Mouse (Mus musculus) cerebellum, adult 11-12 months (tissue): ENCODE results near the gene Olfr374.

Experiments
- DNase-seq: peaks from one replicate; pipeline ENCODE4 v3.0.0; 2022

Gene Olfr374

GRCm38 (mm10) chr8:72136302-72136978 is 29.6 kb downstream of the Olfr374 start:
- DNase-seq, result peak; percentile 46

- no peak for DNase-seq
Observed at GRCm38 (mm10) chr8:72137431-72137830, 30.6 kb downstream of the Olfr374 start.

DNA sequence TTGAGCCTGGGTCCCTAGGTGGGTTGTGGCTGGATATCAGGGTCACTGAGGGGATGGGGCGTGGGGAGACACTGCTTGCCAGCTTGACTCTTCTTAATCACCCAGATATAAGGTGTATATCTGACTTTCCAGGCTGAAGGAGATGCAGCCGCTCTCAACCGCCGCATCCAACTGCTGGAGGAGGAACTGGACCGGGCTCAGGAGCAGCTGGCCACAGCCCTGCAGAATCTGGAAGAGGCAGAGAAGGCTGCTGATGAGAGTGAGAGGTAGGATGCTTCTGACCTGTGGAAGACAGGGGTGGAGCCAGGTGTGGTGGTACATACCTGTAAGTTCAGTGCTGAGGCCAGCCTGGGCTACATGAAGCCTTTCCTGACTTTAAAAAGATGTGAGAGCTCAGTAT is 31.6 kb downstream of the Olfr374 start:
- DNase-seq, result no peak

DNA sequence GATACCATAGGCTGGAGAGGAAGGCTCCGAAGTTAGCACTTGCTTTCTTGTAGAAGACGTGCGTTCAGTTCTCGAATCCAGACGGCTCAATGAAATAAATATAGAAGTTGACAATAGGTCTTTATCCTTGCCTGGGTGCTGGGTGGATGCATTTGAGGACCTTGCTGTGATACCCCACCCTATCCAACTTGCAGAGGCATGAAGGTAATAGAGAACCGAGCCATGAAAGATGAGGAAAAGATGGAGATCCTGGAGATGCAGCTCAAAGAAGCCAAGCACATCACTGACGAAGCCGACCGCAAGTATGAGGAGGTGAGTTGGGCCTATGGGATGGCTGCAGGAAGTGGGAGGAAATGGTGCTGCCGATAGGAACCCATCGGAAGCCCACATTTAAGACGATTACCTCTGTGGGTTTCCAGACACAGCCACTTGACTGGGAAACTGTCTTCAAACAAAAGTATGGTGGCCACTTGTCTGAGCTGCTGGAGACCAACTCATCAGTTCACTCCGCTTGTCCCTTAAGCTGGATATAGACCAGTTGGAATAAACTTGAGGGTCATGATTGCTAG is 36.5 kb downstream of the Olfr374 start:
- DNase-seq, result no peak

DNA sequence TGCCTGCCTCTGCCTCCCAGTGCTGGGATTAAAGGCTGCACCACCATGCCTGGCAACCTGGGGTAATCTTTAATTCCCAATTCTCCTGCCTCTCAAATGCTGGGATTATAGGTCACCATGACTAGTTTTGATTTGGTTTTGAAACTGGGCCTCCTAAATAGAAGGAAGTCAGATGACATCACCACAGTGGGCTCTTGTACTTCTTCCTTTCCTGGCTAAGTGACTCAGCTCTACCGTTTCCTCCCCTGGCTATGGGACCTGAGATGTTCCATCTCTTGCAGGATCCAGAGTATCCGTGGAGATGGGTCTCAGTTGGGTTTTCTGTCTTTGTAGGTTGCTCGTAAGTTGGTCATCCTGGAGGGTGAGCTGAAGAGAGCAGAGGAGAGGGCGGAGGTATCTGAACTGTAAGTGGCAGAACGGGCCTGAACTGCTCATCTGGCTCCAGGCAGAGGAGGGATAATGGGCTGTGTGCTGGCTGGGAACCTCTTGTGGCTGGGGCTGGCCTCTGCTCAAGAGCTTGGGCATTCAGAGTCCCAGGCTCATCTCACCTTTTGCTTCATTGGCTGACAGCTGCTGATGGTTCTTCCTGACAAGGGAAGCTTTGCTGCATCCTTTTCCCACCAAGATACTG is 37.6 kb downstream of the Olfr374 start:
- no peak for DNase-seq

- DNase-seq, result no peak
Observed at GRCm38 (mm10) chr8:72145511-72145910, 38.7 kb downstream of the Olfr374 start.

GRCm38 (mm10) chr8:72146056-72146455 is 39.2 kb downstream of the Olfr374 start:
- no peak for DNase-seq

GRCm38 (mm10) chr8:72146556-72146955 is 39.7 kb downstream of the Olfr374 start:
- DNase-seq, result no peak

- no peak for DNase-seq
Observed at GRCm38 (mm10) chr8:72147266-72147665, 40.4 kb downstream of the Olfr374 start.

GRCm38 (mm10) chr8:72149056-72149455 is 42.2 kb downstream of the Olfr374 start:
- DNase-seq, result no peak

GRCm38 (mm10) chr8:72151418-72152078 is 44.7 kb downstream of the Olfr374 start:
- DNase-seq, result no peak

DNA sequence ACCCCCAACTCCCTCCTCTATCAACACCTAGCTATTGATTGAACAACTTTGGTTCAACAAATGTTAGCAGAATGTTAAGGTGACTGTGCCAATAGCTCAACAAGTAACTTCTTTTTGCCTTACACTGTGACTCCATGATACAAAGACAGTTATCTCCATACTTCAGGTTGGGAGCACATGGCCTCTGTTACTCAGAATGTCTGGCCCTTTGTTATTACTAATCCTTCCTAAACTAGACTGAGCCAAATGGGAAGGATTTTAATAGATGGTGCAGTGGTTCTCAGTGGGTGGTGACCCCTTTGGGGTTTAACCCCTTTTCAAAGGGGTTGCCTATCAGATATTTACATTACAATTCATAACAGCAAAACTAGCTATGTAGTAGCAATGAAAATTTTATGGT is 46.5 kb downstream of the Olfr374 start:
- DNase-seq, result no peak

GRCm38 (mm10) chr8:72158096-72158495 is 51.3 kb downstream of the Olfr374 start:
- DNase-seq, result no peak

- DNase-seq, result peak; percentile 21
Observed at GRCm38 (mm10) chr8:72158726-72159125, 51.9 kb downstream of the Olfr374 start.

DNA sequence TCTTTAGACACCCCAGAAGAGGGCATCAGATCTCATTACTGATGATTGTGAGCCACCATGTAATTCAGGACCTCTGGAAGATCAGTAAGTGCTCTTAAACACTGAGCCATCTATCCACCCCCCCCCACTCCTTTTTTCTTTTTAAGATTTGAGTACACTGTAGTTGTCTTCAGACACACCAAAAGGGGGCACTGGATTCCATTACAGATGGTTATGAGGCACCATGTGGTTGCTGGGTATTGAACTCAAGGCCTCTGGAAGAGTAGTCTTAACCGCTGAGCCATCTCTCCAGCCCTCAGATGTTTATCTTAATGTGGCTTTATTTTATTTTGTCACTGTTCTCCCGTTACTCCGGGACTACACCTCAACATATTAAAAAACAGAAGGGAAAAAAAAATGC is 53.2 kb downstream of the Olfr374 start:
- peak; percentile 32 for DNase-seq

DNA sequence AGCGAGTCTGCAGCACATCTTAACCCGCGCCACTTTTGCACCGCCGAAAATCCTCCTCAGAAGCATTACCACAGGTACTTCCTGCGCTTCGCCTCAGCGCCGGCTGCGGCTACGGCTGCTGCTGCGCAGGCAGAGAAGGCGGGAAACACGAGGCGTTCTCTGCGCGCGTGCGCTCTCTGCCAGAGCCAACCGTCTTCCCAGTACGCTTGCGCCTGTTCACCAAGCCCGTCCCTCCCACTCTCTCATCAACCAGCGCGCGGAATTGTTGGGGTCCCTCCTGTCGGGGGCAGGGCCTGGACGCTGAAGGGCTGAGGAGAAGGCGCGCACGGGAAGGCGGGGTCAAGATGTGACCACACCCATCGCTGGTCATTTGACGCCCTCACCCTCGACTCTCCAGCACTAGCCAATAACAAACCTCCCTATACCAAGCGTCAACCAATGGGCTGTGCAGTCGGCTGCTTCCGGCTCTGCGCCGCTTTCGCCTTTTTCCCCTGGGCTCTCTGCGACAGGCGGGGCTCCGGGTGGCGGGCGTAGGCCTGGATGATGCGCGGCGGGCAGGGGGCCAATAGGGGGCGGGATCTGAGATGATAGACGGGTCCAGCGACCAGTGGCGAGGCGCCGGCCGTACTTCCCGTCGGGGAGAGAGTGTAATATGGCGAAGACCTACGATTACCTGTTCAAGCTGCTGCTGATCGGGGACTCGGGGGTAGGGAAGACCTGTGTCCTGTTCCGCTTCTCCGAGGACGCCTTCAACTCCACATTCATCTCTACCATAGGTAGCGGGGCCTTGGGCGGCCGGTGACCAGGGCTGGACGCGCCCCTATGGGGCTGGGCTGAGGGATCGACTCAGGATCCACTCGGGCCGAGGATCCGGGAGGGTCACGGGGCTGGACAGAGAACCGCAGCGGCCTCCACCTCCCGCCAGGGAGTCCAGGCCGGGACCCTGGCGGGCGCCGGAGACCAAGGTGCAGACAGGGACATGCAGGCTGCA is 54.2 kb downstream of the Olfr374 start, which contains the start of gene Rab8a:
Rab8a (plus strand) TSS at position 494 of the 991 bp plus-strand sequence.
- DNase-seq, result peak; percentile 100

- DNase-seq, result no peak
Observed at GRCm38 (mm10) chr8:72162821-72163220, 56.0 kb downstream of the Olfr374 start.
